ENCODE assay signal across 22 mouse cellular contexts in the genomic region with DNA sequence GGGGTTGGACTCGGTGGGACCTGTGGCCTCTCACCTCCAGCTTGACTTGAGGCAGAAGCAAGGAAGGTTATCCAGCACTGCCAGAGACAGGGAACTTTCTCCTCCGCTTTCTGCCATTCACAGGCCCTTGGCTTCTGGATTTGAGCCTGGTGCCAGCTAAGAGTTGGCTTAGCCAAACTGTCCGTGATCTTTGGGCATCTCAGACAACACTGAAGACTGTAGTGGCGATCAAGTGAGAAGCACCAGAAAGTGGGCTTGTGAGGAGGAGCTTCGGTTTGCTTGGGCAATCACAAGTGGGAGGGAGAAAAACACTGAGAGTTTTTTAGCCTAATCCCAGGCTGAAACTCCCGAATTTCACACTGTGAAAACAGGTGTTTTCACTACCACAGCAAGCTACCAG. TPM values are rescaled to one million over a fixed set of nuclear protein-coding genes. Genes with fewer than 3 reads are reported as not detected.
"Had no signal": no experiment of that assay in that cellular context is flagged by ENCODE, and none has a peak within 500 bp of the region (broad histone marks: within the 10 kb centered on the region; RNA-seq: fewer than 3 reads in every experiment).

No protein-coding gene starts in this region.

- DNase-seq: kidney, adult 2 months; kidney, postnatal 25 days; layer of hippocampus, adult 9-11 months; liver; lung, adult 18-20 months; lung, postnatal 10 days; lung, postnatal 36 days; midbrain, embryonic 14.5 days; thymus, adult 18-20 months; thymus, postnatal 36 days had no signal

- H3K27ac ChIP-seq: kidney, postnatal 0 days; layer of hippocampus, adult 2 months; limb, embryonic 13.5 days; liver, embryonic 12.5 days; liver, embryonic 15.5 days; lung, embryonic 15.5 days; neural tube, embryonic 13.5 days had no signal

- H3K36me3 ChIP-seq: limb, embryonic 10.5 days; limb, embryonic 13.5 days; liver, embryonic 12.5 days; liver, embryonic 15.5 days; lung, embryonic 15.5 days; neural tube, embryonic 13.5 days had no signal

- H3K9me3 ChIP-seq: limb, embryonic 10.5 days; limb, embryonic 13.5 days; liver, embryonic 12.5 days; liver, embryonic 15.5 days; lung, embryonic 15.5 days; neural tube, embryonic 13.5 days had no signal

- H3K9ac ChIP-seq: limb, embryonic 13.5 days; liver, embryonic 12.5 days; liver, embryonic 15.5 days; lung, embryonic 15.5 days; neural tube, embryonic 13.5 days had no signal

- H3K4me2 ChIP-seq: liver, embryonic 12.5 days; liver, embryonic 15.5 days; lung, embryonic 15.5 days; neural tube, embryonic 13.5 days had no signal

- H3K4me1 ChIP-seq: liver, embryonic 15.5 days had no signal

- ATAC-seq: liver, embryonic 12.5 days had no signal

- H3K4me3 ChIP-seq: layer of hippocampus, adult 2 months; limb, embryonic 13.5 days; liver, embryonic 12.5 days; liver, embryonic 15.5 days; neural tube, embryonic 13.5 days had no signal

RNA-seq across cellular contexts. Expression of a gene that starts 14.2 kb away (rescaled TPM):
- total RNA-seq: layer of hippocampus, adult 2 months; layer of hippocampus, postnatal 25 days; left cerebral cortex, adult 18-20 months; left cerebral cortex, postnatal 25 days had no signal
- polyA plus RNA-seq: testis, adult 2 months had no signal
